Mouse (Mus musculus) spleen, adult 2 months (tissue): ENCODE measurements around the gene Efl1. TPM values are rescaled to one million over a fixed set of nuclear protein-coding genes. Genes with fewer than 3 reads are reported as not detected.

ENCODE experiments used
- DNase-seq, 2 experiments: peaks; one replicate each; pipeline versions ENCODE4 v3.0.0 to v3.0.0-alpha.2; 2012 to 2021; ENCODE audit warnings: low spot score in 2 of 2, low read depth in 1 of 2
- H3K27ac ChIP-seq: fragments of 200-500 bp; 2 replicates; pipeline ENCODE4 v1.5.1; 2012; ENCODE audit warnings: low read length, inconsistent platforms; ENCODE audit not compliant: insufficient read depth
- H3K27me3 ChIP-seq: fragments of 200-500 bp; 2 replicates; pipeline ENCODE4 v1.6.1; 2012; ENCODE audit warnings: mild to moderate bottlenecking, moderate library complexity, low read length, inconsistent platforms; ENCODE audit not compliant: control insufficient read depth, insufficient read depth
- H3K36me3 ChIP-seq: fragments of 200-500 bp; 2 replicates; pipeline ENCODE4 v1.6.1; 2012; ENCODE audit warnings: mild to moderate bottlenecking, low read length, inconsistent platforms; ENCODE audit not compliant: control insufficient read depth, insufficient read depth
- H3K4me1 ChIP-seq: fragments of 200-500 bp; 2 replicates; pipeline ENCODE4 v1.6.1; 2011; ENCODE audit warnings: inconsistent platforms; ENCODE audit not compliant: control insufficient read depth, insufficient read depth, insufficient read length
- H3K4me3 ChIP-seq: fragments of 200-500 bp; 2 replicates; pipeline ENCODE4 v1.5.1; 2011; ENCODE audit warnings: mild to moderate bottlenecking, inconsistent platforms; ENCODE audit not compliant: insufficient read depth, insufficient read length; ENCODE audit errors: extremely low read depth
- CTCF ChIP-seq: fragments of 200-500 bp; IDR thresholded peaks from 2 replicates; pipeline ENCODE4 v1.5.1; 2011; ENCODE audit warnings: mild to moderate bottlenecking, inconsistent platforms; ENCODE audit not compliant: insufficient read depth, insufficient read length, insufficient replicate concordance; ENCODE audit errors: extremely low read depth
- POLR2A ChIP-seq: fragments of 200-500 bp; IDR thresholded peaks from 2 replicates; pipeline ENCODE4 v1.6.1; 2011; ENCODE audit warnings: low read depth, low read length, inconsistent platforms
- WGBS: fragments of 180-500 bp; shearing (Covaris S2); methylation state at CpG from one replicate; pipeline ENCODE4 v1.1.7; 2018; 5-methylcytosine and 5-hydroxymethylcytosine counted together
- polyA plus RNA-seq: library from polyadenylated mRNA; depleted of rRNA; stranded (reverse); fragments of >200 nt; gene quantifications from 2 replicates; pipeline ENCODE4 v1.2.3, GENCODE M21; 2012

Efl1 gene
- polyA plus RNA-seq, 1 experiment: 3.0 TPM

DNA sequence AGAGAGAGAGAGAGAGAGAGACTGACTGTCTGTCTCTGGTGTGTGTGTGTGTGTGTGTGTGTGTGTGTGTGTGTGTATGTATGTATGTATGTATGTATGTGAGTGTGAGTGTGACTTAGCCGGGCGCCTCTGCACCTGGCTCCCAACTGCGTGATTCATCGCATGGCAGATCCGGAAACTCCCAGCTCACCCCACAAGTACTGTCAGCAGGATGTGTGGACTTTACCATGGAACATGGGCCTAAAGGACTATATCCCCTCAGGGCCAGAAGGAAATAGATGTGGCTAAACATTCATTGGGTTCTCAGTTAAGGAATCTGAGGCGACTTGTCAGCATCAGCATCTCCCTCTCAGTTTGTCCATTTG lies 649 bp downstream of the Efl1 start:
- Histone ChIP-seq H3K36me3 (peaks cover 6% of the 10 kb centered on the region), H3K4me3 (peak overlapping the region; percentile 87), H3K27ac (no peak overlapping the region), H3K4me1 (peaks cover 4% of the 10 kb centered on the region; the same call in 1 of the 2 replicates), H3K27me3 (no peaks in the 10 kb centered on the region)
- WGBS: 11% methylated on average over 6 of the region's 6 CpGs
- TF ChIP-seq POLR2A (no peak), CTCF (no peak)
- DNase-seq: no peak

DNA sequence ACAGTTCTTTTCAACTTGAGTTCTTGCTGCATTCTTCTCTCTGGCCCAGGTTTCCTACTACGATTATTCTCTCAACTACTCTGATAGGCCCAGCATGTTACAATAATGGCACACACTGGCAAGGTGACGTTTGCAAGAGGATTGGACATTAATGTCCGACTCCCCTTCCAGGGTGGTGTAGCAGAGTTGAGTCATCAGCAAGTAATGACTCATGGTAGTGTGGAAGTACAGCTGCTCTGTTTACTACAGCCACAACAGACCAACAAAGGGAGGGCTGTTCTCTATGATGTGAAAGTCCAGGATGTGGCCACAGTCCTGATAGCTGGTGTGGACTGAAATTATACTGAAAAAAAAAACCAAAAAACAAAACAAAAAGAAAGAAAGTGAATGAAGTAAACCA lies 16.2 kb downstream of the Efl1 start:
- H3K27ac ChIP-seq: no peak overlapping the region
- H3K27me3 ChIP-seq: no peaks in the 10 kb centered on the region
- DNase-seq: no peak
- peaks cover 27% of the 10 kb centered on the region for H3K36me3 ChIP-seq
- H3K4me1 ChIP-seq: no peaks in the 10 kb centered on the region
- TF ChIP-seq POLR2A: no peak
- TF ChIP-seq CTCF: no peak
- H3K4me3 ChIP-seq: no peak overlapping the region
- 86% methylated on average over 3 of the region's 3 CpGs for WGBS

DNA sequence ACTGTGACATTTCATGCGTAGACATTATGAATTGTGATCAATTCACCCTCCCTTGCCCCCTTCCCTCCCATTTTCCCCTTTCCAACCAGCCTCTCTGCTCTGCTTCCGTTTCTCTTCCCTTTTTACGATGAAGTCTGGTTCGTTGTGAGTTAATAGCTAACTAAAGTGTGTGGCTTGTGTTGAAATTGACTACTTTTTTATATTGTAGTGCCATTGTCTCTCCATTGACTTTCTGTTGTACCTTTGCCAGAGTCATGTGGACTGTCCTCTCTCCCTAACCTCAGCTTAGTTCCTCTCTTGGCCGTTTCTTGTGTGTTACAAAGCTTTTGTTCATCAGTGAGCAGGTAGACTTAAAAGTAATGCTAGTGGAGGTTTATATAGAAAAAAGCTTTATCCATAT lies 27.6 kb downstream of the Efl1 start:
- 81% methylated on average over 5 of the region's 5 CpGs for WGBS
- Histone ChIP-seq H3K27me3 (no peaks in the 10 kb centered on the region), H3K4me1 (no peaks in the 10 kb centered on the region), H3K27ac (no peak overlapping the region), H3K4me3 (no peak overlapping the region), H3K36me3 (peaks cover 15% of the 10 kb centered on the region)
- no peak for DNase-seq
- TF ChIP-seq CTCF (no peak), POLR2A (no peak)

DNA sequence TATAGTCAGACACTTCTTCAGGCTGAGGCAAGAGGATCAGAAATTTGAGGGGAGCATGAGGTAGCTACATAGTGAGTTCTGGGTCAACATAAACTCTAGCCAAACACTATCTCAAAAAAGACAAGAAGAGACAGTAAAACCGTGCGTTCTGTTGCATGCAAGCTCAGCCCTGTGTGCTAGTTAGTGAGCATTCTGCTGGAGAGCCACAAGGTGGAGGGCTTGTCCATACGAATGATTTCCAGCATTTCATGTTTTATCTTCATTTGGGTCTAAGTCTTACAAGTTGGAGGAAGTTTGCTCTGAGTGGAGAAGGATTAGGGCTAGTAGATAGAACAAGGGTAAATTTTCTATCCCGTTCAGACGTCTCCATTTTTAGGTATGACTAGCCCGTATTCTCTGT lies 28.4 kb downstream of the Efl1 start:
- TF ChIP-seq POLR2A (no peak), CTCF (no peak)
- no peaks in the 10 kb centered on the region for H3K27me3 ChIP-seq
- H3K36me3 ChIP-seq: peaks cover 16% of the 10 kb centered on the region
- no peak overlapping the region for H3K27ac ChIP-seq
- no peaks in the 10 kb centered on the region for H3K4me1 ChIP-seq
- no peak for DNase-seq
- WGBS: 83% methylated on average over 6 of the region's 6 CpGs
- H3K4me3 ChIP-seq: no peak overlapping the region

DNA sequence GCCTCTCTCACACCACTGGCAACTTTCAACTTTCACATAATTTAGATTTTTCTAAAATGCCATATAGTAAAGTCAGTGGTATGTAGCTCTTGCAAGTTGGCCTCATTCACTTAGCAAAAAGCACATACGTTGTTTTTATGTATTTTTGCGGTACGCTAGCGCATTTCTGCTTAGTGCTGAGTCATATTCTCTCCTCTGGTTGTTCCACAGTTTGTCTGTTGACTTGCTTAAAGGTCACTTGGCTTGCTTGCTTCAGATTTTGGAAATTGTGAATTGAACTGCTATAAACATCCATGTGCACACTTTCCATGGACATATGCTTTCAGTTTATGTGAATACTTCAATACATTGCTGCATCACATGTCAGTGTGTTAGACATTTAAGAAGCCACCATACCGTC lies 31.5 kb downstream of the Efl1 start:
- 92% methylated on average over 5 of the region's 5 CpGs for WGBS
- no peak for TF ChIP-seq POLR2A
- DNase-seq: no peak
- no peaks in the 10 kb centered on the region for H3K4me1 ChIP-seq
- H3K27ac ChIP-seq: no peak overlapping the region
- H3K36me3 ChIP-seq: peaks cover 16% of the 10 kb centered on the region
- H3K27me3 ChIP-seq: no peaks in the 10 kb centered on the region
- no peak overlapping the region for H3K4me3 ChIP-seq

DNA sequence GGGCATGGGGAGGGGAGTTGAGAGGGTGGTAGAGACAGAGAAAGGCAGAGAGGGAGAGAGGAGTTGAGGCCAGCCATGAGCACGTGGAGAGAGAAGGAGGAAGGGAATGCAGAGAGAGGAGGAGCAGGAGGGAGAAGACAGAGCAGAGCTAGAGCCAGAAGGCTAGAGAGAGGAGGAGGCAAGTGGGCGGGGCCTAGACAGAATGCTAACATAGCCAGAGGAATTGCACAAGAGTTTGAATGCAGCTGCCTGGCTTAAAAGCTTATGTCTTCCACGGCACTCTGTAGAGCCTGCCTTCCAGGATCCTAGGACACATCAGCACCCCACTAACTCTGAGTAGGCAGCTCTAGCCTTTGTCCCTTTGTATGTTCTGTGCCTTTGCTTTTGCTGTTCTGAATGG lies 40.3 kb downstream of the Efl1 start:
- DNase-seq: no peak
- Histone ChIP-seq H3K4me1 (no peaks in the 10 kb centered on the region; the same call in 1 of the 2 replicates), H3K4me3 (no peak overlapping the region), H3K27me3 (no peaks in the 10 kb centered on the region), H3K36me3 (peaks cover 24% of the 10 kb centered on the region), H3K27ac (no peak overlapping the region)
- TF ChIP-seq CTCF (no peak), POLR2A (no peak)
- 49% methylated on average over 3 of the region's 3 CpGs for WGBS

DNA sequence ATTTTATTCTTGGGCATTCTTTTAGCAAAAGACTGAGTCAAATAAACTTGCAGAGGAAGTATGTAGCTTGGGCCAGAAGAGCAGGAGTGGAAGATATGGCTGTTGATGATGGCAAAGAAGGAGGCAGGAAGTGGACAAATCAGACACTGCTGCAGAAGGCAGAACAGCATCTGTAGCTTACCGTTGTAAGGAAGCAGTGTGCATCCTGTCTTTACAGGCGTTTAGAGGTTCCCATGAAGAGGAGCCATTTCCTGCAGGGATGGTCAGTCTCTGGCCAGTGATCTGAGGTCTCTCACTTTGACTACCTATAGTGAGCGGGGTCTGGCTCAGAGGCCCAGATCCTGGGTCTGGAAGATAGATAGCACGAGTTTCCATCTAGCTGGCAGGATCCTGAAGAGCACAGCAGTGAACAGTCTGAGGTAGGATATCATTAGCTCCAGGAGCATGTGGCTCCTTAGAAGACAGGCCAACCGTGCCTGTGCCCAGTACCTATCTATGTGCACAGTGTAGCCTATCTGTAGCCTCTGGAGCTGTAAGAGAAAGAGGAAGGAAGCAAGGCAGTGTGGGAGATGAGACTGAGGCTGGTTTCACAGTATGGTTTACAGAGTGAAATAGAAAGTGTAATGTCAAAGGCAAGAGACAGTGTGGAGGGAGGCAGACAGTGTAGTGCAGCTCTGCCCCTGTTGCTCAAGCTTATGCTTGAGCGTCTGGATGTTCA lies 42.8 kb downstream of the Efl1 start:
- no peaks in the 10 kb centered on the region for H3K27me3 ChIP-seq
- peaks cover 18% of the 10 kb centered on the region for H3K36me3 ChIP-seq
- no peak overlapping the region for H3K27ac ChIP-seq
- no peaks in the 10 kb centered on the region; the same call in 1 of the 2 replicates for H3K4me1 ChIP-seq
- no peak overlapping the region for H3K4me3 ChIP-seq
- DNase-seq: no peak
- TF ChIP-seq CTCF: no peak
- no peak for TF ChIP-seq POLR2A
- 22% methylated on average over 6 of the region's 6 CpGs for WGBS
